Mouse (Mus musculus): Measurements from ENCODE around the gene Specc1l.

Gene Specc1l

DNA sequence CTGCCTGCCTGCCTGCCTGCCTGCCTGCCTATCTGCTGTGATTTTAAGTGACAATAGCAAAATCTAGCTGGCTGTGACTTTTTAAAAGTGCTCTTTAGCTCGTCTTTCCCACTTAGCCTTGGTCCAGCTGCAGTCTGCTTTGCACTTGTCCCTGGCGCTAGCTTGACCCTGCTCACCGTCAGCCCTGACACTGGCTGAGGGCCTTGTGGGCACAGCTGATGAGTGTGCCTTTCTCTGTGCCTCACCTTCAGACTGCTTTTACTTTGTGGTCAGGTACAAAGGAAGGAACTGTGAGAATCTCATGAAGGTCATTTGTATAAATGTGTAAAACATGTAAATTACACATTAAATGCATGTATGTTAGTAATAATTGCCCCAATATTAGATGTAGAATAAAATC lies 12.3 kb downstream of the Specc1l start:
- no peak for DNase-seq (ENCODE audit: low spot score in 2 of 2)

DNA sequence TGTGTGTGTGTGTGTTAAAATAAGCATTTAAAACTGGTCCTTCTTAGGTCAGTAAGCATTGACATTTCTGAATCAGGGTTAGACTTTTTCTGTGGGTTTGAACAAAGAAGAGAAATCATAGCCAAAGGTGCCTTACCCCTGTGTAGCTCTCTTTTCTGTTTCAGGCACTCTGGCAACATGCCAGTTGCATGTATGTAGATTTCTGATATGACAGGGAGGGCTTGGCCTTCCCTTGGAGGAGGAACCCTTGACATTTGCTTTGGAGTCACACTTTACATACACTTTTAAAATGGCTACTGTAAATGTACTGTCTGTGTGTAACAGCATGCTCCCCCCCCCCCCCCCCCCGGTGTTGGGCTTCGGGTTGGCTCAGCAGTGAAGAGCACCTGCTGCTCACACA lies 12.8 kb downstream of the Specc1l start:
- no peak for DNase-seq (ENCODE audit: low spot score in 2 of 2)

DNA sequence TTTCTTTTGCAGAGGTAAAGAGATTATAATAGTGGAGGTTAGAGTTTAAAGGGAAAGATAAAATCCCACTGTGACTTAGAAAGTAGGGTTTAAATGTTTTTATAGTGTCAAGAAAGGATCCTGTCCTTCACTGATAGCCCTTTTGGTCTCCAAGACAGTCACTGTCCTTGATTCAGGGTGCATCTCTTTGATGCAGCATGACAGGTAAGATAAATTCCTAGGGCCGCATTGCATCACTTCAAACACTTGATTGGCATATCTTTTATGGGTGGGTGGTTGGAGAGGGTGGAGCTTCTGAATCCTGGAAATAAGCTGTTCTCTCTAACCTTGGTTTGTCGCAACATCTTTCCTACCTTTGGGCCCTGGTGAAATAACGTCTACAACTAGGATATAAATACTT lies 15.5 kb downstream of the Specc1l start:
- DNase-seq (ENCODE audit: low spot score in 2 of 2), result no peak

DNA sequence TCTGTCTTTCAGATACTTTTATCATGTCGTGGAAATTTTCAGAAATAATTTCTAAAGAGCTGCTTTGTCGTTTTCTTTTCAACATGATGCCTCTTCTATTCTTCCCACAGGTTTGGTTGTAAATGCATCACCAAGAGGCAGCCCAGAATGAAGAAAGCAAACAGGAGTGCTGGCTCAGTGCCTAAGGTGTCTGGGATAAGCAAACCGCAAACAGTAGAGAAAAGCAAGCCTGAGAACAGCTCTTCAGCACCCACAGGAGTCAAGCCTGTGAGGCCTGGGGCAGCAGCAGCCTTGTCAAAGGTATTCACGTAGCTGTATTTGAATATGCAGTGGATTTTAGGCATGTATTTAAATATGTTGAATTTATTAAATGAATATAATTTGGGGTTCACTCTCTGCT lies 18.7 kb downstream of the Specc1l start:
- no peak for DNase-seq (ENCODE audit: low spot score in 2 of 2)

DNA sequence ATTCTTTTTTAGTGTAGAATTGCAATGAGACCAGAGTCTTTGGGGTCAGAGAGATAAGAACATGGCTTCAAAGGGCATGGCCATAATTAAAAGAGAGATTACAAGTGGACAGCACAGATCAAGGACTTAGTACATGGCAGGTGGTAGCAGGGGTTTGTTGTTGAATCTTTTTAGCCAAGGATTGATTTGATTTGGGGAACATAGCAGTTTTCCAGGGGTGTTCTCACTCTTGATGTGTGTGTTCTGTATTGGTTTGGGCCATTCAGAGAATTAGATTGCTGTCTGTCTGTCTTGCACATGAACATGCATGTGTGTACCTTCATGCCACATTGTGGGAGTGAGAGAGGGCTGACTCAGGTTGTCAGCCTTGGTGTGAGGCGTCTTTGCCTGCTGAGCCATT lies 20.0 kb downstream of the Specc1l start:
- DNase-seq (ENCODE audit: low spot score in 2 of 2), result no peak

DNA sequence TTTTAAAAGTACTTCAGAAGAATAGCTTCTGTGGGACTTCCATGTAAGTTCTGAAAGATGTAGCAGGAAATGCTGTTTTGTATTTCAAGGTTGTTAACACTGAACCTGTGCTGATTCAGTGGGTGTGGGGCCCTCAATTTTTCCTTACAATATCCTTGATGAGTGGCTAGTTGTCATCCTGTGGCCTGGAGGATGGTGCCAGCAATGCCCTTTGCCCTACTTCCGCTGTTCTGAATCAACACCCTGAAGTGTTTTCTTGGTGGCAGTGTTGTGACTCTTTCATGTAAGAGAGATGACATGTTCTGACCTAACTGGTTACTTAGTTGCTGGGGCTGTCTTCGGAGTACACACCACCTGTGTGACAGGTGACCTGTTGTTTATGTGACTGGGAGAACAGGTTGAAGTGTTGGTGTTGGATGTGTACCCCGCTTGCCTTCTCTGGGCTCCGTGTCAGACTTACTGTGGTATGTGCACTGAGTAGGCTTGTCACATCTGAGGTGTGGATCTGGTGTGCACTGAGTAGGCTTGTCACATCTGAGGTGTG lies 20.8 kb downstream of the Specc1l start:
- no peak for DNase-seq (ENCODE audit: low spot score in 2 of 2)

DNA sequence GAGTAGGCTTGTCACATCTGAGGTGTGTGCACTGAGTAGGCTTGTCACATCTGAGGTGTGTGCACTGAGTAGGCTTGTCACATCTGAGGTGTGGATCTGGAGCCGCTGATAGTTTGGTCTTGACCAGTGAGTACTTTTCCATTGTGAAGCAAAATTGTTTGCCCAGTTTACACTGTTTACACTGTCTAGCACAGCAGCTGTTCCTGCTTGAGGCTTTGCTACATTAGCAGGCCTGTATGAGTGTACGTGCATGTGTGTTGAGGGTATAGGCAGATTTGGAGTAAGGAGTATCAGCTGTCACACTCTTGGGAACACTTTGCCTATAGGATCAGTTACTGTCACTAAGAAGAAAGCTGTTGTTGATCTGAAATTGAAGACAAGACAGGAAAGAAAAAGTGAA lies 21.6 kb downstream of the Specc1l start:
- DNase-seq (ENCODE audit: low spot score in 2 of 2), result no peak

DNA sequence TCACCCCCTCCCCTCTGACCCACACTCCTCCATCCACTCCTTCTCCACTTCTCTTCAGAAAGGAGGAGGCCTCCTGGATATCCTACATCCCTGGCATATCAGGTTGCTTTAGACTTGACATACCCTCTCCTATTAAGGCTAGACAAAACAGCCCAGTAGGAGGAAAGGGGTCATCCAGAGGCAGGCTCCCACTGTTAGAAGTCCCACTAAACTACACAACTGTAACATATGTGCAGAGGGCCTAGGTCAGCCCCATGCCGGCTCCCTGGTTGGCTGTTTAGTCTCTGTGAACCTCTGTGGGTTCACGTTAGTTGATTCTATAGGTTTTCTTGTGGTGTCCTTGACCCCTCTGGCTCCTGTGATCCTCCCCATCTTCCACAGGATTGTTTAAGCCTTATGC lies 23.9 kb downstream of the Specc1l start:
- DNase-seq (ENCODE audit: low spot score in 2 of 2), result no peak

DNA sequence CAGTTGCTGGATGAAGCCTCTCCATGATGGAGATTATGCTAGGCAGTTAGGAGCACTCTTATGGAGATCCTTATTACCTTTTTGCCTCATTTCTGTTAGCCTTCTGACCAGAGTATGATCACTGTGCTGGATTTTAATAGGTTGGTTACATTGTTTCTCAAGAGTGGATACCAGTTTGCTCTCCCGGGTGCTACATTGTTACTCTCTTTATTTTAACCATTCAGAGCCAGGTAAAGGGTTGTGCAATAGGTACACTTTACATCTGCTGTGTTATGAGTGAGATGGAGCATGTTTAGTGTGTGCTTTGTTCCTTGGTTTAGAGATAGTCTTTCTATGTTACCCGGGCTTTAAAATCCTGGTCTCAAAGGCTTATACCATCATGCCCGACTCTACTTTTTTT lies 24.3 kb downstream of the Specc1l start:
- DNase-seq (ENCODE audit: low spot score in 2 of 2), result no peak

DNA sequence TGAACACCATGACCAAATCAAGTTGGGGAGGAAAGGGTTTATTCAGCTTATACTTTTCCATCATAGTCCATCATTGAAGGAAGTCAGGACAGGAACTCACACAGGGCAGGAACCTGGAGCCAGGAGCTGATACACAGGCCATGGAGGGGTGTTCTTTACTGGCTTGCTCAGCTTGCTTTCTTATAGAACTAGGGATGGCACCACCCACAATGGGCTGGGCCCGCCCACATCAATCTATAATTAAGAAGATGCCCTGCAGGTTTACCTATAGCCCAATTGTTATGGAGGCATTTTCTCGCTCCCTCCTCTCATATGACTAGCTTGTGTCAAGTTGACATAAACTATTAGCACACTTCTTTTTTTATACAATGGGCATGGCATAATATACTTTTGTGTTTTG lies 25.3 kb downstream of the Specc1l start:
- no peak for DNase-seq (ENCODE audit: low spot score in 2 of 2)

DNA sequence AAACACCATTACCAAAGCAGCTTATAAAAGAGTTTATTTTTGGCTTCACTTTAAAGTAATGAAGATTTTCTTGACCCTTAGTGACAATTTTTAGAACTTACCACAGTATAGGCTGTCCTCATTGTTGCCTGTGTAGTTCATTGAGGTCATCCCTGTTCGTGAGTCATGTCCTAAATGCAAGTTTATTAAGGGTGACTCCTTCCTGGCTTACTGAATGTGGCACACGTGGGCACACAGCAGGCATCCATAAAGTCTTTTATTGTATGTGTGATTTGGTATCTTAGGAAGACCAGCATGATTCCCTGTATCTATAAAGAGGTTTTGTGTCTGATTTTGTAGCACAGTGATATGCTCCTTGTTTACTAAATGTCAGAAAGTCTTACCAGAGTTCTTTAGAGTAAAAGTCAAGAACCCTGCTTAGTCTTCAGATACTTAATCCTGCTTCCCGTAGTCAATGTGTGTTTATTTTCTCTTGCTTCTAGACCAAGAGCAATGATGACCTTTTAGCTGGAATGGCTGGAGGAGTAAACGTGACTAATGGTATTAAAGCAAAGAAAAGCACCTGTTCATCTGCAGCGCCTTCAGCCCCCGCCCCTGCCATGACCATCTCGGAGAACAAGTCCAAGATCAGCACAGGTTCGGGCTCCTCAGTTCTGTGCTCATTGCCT lies 28.8 kb downstream of the Specc1l start:
- DNase-seq (ENCODE audit: low spot score in 2 of 2), result no peak

DNA sequence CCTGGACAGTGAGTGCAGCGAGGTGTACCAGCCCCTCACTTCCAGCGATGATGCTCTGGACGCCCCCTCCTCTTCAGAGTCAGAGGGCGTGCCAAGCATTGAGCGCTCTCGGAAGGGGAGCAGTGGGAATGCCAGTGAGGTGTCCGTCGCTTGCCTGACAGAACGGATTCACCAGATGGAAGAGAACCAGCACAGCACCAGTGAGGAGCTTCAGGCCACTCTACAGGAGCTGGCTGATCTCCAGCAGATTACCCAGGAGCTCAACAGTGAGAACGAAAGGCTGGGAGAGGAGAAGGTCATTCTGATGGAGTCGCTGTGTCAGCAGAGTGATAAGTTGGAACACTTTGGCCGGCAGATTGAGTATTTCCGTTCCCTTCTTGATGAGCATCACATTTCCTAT lies 33.9 kb downstream of the Specc1l start:
- no peak for DNase-seq (ENCODE audit: low spot score in 2 of 2)

DNA sequence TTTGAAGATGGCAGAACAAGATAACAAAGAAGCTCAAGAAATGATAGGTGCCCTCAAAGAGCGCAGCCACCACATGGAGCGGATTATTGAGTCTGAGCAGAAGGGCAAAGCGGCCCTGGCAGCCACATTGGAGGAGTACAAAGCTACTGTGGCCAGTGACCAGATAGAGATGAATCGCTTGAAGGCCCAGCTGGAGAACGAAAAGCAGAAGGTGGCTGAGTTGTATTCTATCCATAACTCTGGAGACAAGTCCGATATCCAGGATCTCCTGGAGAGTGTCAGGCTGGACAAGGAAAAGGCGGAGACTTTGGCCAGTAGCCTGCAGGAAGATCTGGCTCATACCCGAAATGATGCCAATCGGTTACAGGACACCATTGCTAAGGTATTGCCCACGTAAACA lies 34.5 kb downstream of the Specc1l start:
- DNase-seq (ENCODE audit: low spot score in 2 of 2), result no peak

DNA sequence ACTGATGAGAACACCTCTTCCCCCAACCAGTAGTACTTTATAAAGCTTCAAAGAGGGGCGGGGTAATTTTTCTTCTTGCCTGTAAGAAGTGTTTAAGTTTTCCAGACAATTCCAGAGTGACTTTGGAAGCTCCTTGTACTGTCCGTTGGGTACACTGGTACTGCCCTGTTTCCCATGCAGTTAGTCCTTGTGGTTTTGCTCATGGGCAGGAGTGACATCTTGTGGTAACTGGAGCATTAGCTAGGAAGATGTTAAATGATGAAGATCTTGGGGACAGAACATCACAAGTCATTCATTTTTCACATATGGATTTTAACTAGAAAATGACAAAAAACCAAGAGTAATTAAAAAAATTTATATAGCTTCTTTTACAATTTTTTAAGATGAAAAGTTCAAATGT lies 39.1 kb downstream of the Specc1l start:
- DNase-seq (ENCODE audit: low spot score in 2 of 2), result no peak

DNA sequence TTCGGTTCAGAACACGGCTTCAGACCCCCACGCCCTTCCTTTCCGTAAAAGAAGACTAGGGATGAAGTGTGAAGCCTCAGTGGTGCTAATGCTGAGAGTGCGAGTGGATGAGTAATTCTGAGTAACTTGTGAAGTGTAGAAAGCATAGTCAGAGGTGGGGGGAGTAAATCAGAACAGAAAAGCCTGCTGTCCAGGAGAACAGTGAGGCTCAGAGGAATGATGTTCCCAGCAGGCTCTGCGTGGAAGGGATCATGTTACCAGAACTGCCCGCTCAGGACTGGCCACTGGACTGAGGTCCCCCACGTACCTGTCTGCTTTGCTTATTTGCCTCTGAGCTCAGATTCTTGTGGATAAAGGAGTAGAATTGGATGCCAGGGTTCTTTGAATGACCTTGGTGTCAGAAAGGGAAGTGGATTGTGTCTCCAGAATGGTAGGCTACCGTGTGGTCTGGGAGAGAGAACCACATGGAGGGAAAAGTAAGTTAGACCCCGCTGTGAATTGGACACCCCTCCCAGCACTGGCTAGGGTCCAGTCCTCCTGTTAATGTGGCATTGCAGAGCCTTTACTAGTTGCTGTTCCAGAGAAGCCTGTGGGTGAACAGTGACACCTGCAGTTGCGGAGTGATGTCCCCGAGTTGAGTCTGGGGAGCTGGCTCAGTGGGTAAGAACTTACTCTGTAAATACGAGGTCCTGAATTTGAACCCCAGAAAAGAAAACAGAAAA lies 40.6 kb downstream of the Specc1l start:
- DNase-seq (ENCODE audit: low spot score in 2 of 2), result no peak

DNA sequence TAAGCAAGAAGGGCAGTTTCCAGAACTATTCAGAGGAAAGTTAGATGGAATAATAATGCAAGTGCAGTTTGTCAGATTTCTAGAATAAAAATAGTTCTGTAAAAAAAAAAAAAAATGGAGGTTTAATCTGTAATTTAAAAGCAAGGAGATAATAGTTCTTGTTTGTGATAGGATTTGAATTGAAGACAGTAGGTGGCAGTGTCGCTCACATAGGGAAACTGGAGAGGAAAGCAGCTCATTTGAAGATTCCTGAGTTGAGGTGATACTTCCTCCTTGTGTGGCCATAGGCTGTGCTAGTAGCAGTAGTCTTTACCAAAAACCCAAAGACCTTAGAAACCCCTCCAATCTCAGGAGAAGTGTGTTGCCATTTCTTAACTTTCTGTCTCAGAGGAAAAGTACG lies 43.2 kb downstream of the Specc1l start:
- DNase-seq (ENCODE audit: low spot score in 2 of 2), result peak; percentile 54 to 68

DNA sequence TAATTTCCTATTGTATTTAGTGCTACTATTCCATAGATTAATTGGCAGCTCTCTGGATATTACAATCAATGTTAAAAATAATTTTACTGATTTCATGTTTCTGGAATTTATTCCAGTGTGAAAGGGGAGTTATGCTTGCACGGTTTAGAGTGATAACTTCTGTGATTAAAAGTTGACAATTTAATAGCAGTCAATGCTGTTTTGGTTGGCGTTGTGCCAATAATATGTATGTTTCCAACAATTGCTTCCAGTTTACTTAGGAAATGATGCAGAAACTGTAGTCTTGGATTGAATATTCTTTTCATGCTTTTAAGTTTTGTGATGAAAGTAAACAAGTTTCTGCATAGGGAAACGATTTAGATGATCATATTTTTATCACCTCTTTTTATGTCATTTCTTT lies 45.5 kb downstream of the Specc1l start:
- no peak for DNase-seq (ENCODE audit: low spot score in 2 of 2)

DNA sequence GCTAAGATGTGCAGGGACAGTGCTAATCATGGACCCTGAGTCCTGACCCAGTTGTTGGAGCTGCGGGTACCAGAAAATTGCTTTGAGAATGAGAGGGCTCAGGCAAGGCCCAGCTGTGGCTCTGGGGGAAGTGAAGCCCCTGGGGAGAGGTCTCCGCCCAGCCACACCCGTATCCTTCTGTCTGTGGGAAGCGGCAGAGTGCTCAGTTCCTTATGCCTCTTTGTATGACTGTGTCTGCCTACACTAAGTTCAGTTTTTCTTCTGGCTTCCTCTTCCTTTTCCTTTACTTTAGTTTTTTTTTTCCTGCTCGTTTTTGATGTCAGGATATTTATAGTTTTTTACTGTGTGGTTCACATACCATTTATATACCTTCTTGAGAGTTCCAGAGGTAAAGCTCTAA lies 46.4 kb downstream of the Specc1l start:
- peak; percentile 80 to 84 for DNase-seq (ENCODE audit: low spot score in 2 of 2)

DNA sequence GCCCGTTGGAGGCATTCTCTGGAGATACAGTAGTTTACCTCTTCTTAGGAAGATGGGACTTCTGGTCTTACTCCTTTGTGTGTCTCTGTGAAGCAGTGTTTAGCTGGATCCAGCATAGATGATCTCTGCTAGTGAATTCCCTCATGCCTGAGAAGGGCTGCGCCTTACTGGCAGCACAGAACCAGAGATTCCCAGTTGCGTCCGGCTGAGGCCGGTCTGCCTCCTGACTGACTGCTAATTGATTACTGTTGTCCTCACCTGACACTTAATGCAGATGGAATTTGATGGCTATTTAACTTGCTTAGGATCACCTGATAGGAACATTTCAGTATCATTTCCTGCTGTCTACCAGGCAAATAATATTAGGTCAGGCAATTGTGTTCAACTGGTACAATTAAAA lies 49.4 kb downstream of the Specc1l start:
- DNase-seq (ENCODE audit: low spot score in 2 of 2), result no peak

DNA sequence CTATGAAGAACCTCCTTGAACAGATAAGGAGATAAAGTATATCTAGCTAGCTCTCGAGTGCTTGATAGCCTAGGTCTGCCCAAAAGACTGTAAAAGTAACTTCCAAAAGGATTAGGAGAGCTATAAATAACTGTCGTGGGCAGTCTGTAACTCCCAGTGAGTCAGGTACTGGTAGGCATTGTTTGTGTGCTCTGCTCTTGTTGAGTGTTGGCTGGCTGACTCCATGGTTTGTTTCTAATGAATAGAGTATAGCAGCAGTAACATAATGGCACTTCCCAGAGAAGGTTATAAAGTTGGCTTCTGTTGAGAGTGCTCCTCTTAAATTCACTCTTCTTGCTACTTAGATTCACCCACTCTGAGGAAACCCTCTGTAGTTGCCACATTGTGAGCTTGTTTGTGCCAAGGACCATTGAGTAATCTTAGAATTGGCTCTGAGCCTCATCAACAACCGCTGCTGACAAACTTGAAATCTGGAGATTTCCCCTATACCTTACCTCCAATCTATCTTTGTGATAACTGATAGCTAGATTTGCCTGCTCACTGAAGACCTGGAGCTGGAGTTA lies 53.2 kb downstream of the Specc1l start:
- no peak for DNase-seq (ENCODE audit: low spot score in 2 of 2)

DNA sequence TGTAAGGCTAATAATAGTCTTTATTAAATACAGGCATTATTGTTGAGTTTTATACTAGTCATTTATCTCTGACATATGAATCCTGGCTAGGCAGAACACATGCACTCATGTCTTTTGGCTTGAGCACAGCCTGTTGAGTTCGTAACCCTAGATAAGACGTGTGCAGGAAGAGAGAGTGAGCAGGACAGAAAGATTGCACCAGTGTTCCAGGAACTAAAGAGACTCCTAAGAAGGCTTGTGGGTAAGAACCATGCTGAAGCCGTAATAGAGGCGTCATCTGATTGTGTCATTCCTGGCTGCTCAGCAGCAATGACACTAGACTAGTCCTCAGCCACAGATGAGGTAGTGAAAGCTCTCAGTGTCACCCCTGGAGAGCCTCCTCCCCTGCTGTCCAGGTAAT lies 61.1 kb downstream of the Specc1l start:
- no peak for DNase-seq (ENCODE audit: low spot score in 2 of 2)

DNA sequence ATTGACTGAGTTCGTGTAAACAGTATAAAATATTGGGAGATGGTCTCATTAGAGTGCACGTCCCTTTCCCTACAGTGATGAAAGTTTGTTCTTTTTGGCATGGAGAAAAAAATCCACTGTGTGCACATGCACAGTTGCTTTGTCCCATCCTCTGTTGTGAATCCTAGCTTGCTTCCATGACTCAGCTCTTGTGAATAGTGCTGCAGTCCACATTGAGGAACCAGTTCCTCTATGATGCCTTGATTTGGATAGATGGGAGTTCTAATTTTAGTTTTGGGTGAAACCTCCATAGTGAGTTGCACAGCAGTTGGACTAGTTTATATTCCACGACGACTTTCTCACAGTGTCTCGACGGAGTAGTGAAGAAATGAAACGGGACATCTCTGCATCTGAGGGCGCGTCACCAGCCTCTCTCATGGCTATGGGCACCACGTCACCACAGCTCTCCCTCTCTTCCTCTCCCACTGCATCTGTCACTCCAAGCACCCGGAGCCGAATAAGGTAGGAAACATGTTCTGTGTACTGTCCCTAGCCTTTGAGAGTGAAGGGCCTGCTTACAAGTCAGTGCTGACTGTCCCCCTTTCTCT lies 64.6 kb downstream of the Specc1l start:
- no peak for DNase-seq (ENCODE audit: low spot score in 2 of 2)

DNA sequence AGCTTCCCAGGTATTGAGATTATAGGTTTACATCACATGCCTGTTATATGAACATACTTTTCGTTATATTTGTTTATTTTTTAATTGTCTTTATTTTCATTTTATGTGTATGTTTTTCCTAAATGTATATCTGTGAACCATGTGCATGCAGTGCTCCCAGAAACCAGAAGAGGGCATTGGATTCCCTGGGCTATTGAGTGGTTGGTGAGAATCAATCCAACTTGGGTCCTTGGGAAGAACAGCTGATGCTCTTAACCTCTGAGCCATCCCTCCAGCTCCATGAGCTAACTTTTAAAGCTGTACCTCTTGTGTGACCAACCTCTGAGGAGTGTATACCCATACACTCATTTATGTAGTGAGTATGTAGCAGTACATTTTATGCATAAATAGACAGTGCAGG lies 65.6 kb downstream of the Specc1l start:
- no peak for DNase-seq (ENCODE audit: low spot score in 2 of 2)
